Mouse (Mus musculus) intestine, postnatal 0 days (tissue): Measurements from ENCODE around the gene Lamc3. TPM values are rescaled to one million over a fixed set of nuclear protein-coding genes. Genes with fewer than 3 reads are reported as not detected.

ENCODE experiments used
- ATAC-seq: fragments of 200-750 bp; cut with Nextera tagmentation; 2 replicates; pipeline ENCODE4 v1.8.0; 2017; ENCODE audit warnings: mild to moderate bottlenecking, moderate TSS enrichment, moderate library complexity
- H3K27ac ChIP-seq: fragments of 300-500 bp; sonication (generic); 2 replicates; pipeline ENCODE4 v1.5.1; 2014; ENCODE audit warnings: mild to moderate bottlenecking, low read depth, low read length, moderate library complexity
- H3K27me3 ChIP-seq: fragments of 300-500 bp; sonication (generic); replicated peaks from 2 replicates; pipeline ENCODE4 v1.6.1; 2014; ENCODE audit warnings: low read length, mixed read lengths; ENCODE audit not compliant: control insufficient read depth, insufficient read depth
- H3K36me3 ChIP-seq: fragments of 300-500 bp; sonication (generic); 2 replicates; pipeline ENCODE4 v1.6.1; 2014; ENCODE audit warnings: mild to moderate bottlenecking, moderate library complexity; ENCODE audit not compliant: control insufficient read depth, insufficient read depth
- H3K4me1 ChIP-seq: fragments of 300-500 bp; sonication (generic); replicated peaks from 2 replicates; pipeline ENCODE4 v1.6.1; 2014; ENCODE audit warnings: antibody characterized with exemption, low read length, mixed read lengths; ENCODE audit not compliant: control insufficient read depth, insufficient read depth
- H3K4me2 ChIP-seq: fragments of 300-500 bp; sonication (generic); replicated peaks from 2 replicates; pipeline ENCODE4 v1.6.1; 2014; ENCODE audit warnings: low read depth, mild to moderate bottlenecking, moderate library complexity
- H3K4me3 ChIP-seq: fragments of 300-500 bp; sonication (generic); 2 replicates; pipeline ENCODE4 v1.5.1; 2014; ENCODE audit warnings: low read depth, low read length
- H3K9ac ChIP-seq: fragments of 300-500 bp; sonication (generic); 2 replicates; pipeline ENCODE4 v1.6.1; 2014; ENCODE audit warnings: mild to moderate bottlenecking, low read depth, low read length
- H3K9me3 ChIP-seq: fragments of 300-500 bp; sonication (generic); 2 replicates; pipeline ENCODE4 v1.6.1; 2016; ENCODE audit warnings: mixed run types; ENCODE audit not compliant: control insufficient read depth
- CTCF ChIP-seq: sonication (generic); IDR thresholded peaks from 2 replicates; pipeline ENCODE4 v1.5.1; 2016; ENCODE audit warnings: low read depth, mild to moderate bottlenecking, control low read depth, antibody characterized with exemption, moderate library complexity
- WGBS: fragments of 180-500 bp; shearing (Covaris S2); extraction: QIAGEN DNeasy Blood & Tissue Kit; methylation state at CpG from one replicate; pipeline ENCODE4 v1.1.7; 2014; 5-methylcytosine and 5-hydroxymethylcytosine counted together
- polyA plus RNA-seq: library from polyadenylated mRNA; unstranded; fragments of >200 nt; fragmentation: Nextera tagmentation; extraction: Ambion mirVana; gene quantifications from 2 replicates; pipeline ENCODE4 v1.2.1, GENCODE M21; 2015

Lamc3 gene
- polyA plus RNA-seq, 1 experiment from 2014 or later = 0.44 TPM

- H3K36me3 ChIP-seq = no peaks in the 10 kb centered on the region
- ATAC-seq = peak; percentile 48
These were observed 61.3 kb downstream of the Lamc3 start for GRCm38 (mm10) chr2:31948392-31948791.

GRCm38 (mm10) chr2:31948801-31949200 is 61.7 kb downstream of the Lamc3 start:
- H3K4me3 ChIP-seq = no peak overlapping the region
- TF ChIP-seq CTCF = no peak
- H3K9me3 ChIP-seq = no peaks in the 10 kb centered on the region
- H3K4me2 ChIP-seq = no peak overlapping the region
- H3K27ac ChIP-seq = no peak overlapping the region
- no peak overlapping the region for H3K9ac ChIP-seq
- H3K36me3 ChIP-seq = no peaks in the 10 kb centered on the region
- 46% methylated on average over 6 of the region's 6 CpGs for WGBS
- ATAC-seq = no peak
- H3K27me3 ChIP-seq = peaks cover 15% of the 10 kb centered on the region; the same call in 1 of the 2 replicates
- H3K4me1 ChIP-seq = no peaks in the 10 kb centered on the region

More at GRCm38 (mm10) chr2:31948392-31948791, 61.3 kb downstream of the Lamc3 start:
- Histone ChIP-seq H3K9ac (no peak overlapping the region), H3K27ac (no peak overlapping the region), H3K4me1 (no peaks in the 10 kb centered on the region), H3K27me3 (peaks cover 15% of the 10 kb centered on the region; the same call in 1 of the 2 replicates), H3K4me2 (no peak overlapping the region), H3K9me3 (no peaks in the 10 kb centered on the region), H3K4me3 (no peak overlapping the region)
- TF ChIP-seq CTCF = peak; percentile 49
- 53% methylated on average over 6 of the region's 6 CpGs for WGBS

- Histone ChIP-seq H3K9ac (peak within 1 kb of the TSS; percentile 46), H3K27me3 (peaks cover 15% of the 10 kb centered on the region; the same call in 1 of the 2 replicates), H3K36me3 (no peaks in the 10 kb centered on the region), H3K4me3 (peak within 1 kb of the TSS; percentile 56), H3K4me1 (no peaks in the 10 kb centered on the region), H3K9me3 (no peaks in the 10 kb centered on the region), H3K27ac (no peak within 1 kb of the TSS), H3K4me2 (peak within 1 kb of the TSS; percentile 99)
- peak; percentile 65 for TF ChIP-seq CTCF
- WGBS = under 1% methylated on average over 65 of the region's 66 CpGs
- peak; percentile 39; the same call in 1 of the 2 replicates for ATAC-seq
These were observed 63.2 kb downstream of the Lamc3 start, which contains the start of gene Aif1l for GRCm38 (mm10) chr2:31950058-31950871. Aif1l (plus strand) TSS chr2:31950139.

GRCm38 (mm10) chr2:31950966-31951365 is 63.9 kb downstream of the Lamc3 start:
- H3K36me3 ChIP-seq = no peaks in the 10 kb centered on the region
- no peaks in the 10 kb centered on the region for H3K9me3 ChIP-seq
- H3K9ac ChIP-seq = 0 out of 2 replicates have a peak overlapping the region, but pooled peaks have one; percentile 46
- H3K4me2 ChIP-seq = peak overlapping the region; percentile 99
- 35% methylated on average over 9 of the region's 9 CpGs for WGBS
- TF ChIP-seq CTCF = no peak
- no peaks in the 10 kb centered on the region for H3K4me1 ChIP-seq
- H3K4me3 ChIP-seq = peak overlapping the region; percentile 56
- no peak overlapping the region for H3K27ac ChIP-seq
- H3K27me3 ChIP-seq = peaks cover 15% of the 10 kb centered on the region; the same call in 1 of the 2 replicates
- ATAC-seq = no peak

DNA sequence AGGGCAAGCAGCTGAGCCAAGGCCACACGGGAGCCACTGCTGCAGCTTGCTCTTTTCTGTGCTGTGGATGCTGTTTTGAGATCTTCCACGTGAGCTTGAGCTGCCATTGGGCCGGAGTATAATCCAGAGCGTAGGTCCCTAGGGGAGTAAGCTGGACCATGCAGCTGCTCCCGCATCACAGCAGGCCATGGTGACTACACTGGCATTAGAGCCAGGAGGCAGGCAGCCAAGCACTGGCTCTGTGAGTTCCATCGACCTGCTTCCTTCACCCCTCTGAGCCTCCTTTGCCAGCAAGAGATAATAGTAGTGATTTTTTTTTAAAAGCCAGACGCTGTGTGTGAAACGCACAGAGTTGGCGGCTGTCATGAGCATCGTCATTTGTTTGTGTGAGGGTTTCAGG is 65.1 kb downstream of the Lamc3 start:
- no peak for TF ChIP-seq CTCF
- no peak overlapping the region for H3K27ac ChIP-seq
- H3K4me1 ChIP-seq = no peaks in the 10 kb centered on the region
- peaks cover 15% of the 10 kb centered on the region; the same call in 1 of the 2 replicates for H3K27me3 ChIP-seq
- no peak for ATAC-seq
- H3K4me3 ChIP-seq = no peak overlapping the region
- 91% methylated on average over 10 of the region's 10 CpGs for WGBS
- no peaks in the 10 kb centered on the region for H3K9me3 ChIP-seq
- no peaks in the 10 kb centered on the region for H3K36me3 ChIP-seq
- H3K4me2 ChIP-seq = no peak overlapping the region
- no peak overlapping the region for H3K9ac ChIP-seq

GRCm38 (mm10) chr2:31952725-31953124 is 65.6 kb downstream of the Lamc3 start:
- Histone ChIP-seq H3K36me3 (no peaks in the 10 kb centered on the region), H3K4me3 (no peak overlapping the region), H3K27ac (no peak overlapping the region), H3K9ac (no peak overlapping the region), H3K27me3 (peaks cover 15% of the 10 kb centered on the region; the same call in 1 of the 2 replicates), H3K9me3 (no peaks in the 10 kb centered on the region), H3K4me1 (no peaks in the 10 kb centered on the region), H3K4me2 (no peak overlapping the region)
- WGBS = 87% methylated on average over 3 of the region's 3 CpGs
- no peak for TF ChIP-seq CTCF
- ATAC-seq = no peak
